Mouse (Mus musculus) lung, postnatal 10 days (tissue): Measurements from ENCODE around the gene Abl2.
"Not testable (repeated sequence)": the region's sequence is repeated elsewhere in the genome, so short reads cannot be mapped to it uniquely, and the experiment has no call there.

Experiments
- DNase-seq: peaks from one replicate; pipeline ENCODE4 v3.0.0; 2021

Gene Abl2

GRCm38 (mm10) chr1:156635148-156635547 is 76.6 kb downstream of the Abl2 start:
- DNase-seq, result no peak

- no peak for DNase-seq
Observed at GRCm38 (mm10) chr1:156639455-156639854, 80.9 kb downstream of the Abl2 start.

DNA sequence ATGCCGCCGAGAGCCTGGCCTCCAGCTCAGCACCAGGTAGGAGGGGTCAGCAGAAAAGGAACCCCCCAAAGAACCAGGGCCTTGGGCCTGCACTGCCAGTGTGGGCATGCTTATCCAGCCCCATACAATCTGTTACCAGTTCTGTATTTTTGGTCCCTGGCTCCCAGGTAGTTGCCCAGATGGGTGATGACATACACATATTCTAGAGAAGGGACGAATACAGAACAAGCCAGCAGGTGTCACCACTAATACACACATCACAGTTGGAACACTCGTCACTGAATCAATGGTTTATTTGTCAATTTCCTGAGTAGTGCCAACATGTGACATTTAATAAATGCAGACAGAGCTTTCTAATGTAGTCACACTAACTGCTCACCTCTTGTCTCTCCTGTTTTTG is 82.0 kb downstream of the Abl2 start:
- DNase-seq, result peak; percentile 23

DNA sequence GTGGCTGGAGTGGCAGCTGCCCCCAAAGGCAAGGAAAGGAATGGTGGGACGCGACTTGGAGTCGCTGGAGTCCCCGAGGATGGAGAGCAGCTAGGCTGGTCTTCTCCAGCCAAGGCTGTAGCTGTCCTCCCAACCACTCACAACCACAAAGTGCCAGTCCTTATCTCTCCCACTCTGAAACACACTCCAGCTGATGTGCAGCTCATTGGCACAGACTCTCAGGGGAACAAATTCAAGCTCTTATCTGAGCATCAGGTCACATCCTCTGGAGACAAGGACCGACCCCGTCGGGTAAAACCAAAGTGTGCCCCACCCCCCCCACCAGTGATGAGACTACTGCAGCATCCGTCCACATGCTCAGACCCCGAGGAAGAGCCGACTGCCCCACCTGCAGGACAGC is 83.2 kb downstream of the Abl2 start:
- DNase-seq, result no peak

DNA sequence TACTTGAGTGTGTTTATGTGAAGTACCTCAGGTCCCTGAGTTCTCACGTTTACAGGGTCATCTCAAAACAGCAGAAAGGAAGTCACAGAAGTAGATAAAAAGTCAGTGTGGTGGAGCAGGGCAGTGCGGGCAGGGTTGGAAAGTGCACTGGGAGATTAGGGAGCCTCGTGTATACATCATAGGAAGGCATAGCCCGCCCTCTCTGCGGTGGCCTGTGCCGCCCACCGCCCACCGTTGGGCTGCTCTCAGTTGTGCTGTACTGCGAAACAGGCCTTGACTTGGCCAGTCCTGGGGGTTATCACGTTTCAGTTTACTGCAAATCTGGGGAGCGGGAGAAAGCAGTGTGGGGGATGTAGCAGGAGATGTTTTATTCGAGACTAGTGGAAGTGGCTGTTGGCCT is 84.2 kb downstream of the Abl2 start:
- no peak for DNase-seq

GRCm38 (mm10) chr1:156644061-156644460 is 85.5 kb downstream of the Abl2 start:
- no peak for DNase-seq

GRCm38 (mm10) chr1:156644780-156645523 is 86.4 kb downstream of the Abl2 start:
- no peak for DNase-seq

DNA sequence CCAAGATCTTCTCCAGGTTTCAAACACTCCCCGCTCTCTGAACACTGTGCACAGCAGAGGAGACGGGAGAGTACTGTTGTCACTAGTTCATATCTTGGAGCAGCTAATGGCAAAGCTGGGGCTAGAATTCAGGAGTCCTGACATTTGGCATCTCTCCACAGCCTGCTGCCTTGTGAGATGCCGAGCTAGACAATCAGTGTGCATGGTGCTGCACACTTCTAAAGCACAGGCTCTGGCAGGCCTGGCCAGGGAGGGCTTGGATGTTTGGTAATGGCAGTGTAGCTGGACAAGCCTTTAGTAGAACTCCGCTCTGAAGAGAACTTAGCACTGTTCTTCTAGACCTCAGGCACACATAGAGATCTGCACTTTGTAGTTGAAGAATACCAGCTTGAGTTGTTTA is 87.4 kb downstream of the Abl2 start:
- DNase-seq, result no peak

DNA sequence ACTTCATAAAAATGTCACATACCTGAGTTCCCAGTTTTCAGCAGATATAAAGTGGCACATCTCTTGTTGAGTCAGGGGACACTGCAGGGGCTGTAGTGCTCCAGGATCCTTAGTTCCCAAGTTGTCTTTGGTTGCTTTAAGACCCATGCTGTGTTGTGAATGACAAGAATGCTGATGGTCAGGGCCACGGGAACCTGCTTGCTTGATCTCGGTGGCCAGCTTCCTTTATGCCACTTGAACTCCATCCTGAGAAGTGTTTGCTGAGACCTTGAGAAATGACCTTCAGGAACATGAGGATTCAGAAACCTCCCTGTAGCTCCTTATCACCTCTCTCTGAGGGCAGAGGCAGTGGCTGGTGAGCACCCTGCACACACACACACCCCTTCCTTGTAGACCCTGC is 90.1 kb downstream of the Abl2 start:
- no peak for DNase-seq

DNA sequence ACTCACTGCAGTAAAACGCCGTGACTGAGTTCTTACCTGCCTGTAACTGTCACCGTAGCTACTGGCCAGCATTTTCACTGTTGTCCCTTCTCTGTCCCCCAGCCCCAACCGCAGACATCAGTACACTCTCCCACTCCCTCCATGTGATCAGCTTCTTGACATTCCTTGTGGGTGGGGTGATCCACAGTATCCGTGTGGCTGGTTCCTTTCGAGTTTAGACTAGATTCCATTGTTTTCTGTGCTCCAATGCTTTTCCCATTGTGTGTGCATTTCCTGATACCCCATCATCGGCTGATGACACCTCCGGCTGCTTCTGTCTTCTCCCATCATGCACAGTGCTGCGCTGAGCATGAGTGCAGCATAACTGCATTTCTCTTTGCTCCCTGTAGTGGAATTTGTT is 92.0 kb downstream of the Abl2 start:
- DNase-seq, result peak; percentile 35

- DNase-seq, result no peak
Observed at GRCm38 (mm10) chr1:156652189-156652822, 93.7 kb downstream of the Abl2 start.

GRCm38 (mm10) chr1:156654735-156655530 is 96.3 kb downstream of the Abl2 start:
- peak; percentile 36 for DNase-seq

DNA sequence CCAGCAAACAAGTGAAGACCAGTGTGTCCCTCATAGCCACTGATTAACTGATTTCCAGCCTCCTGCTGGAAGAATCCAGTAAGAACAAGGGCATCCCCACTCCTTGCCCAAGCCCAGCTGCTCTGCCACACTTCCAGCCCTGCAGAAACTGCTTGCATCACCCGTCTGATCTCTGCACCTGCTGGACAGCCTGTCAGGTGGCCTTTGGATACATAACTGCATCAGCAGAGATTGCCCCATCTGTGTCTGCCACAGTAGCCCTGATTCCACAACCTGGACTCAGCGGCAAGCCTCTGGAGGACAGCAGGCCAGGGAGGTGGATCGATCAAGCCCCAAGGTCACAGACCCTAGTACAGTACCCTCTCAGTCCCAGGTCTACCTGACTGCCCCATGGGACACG is 98.9 kb downstream of the Abl2 start:
- DNase-seq, result no peak

DNA sequence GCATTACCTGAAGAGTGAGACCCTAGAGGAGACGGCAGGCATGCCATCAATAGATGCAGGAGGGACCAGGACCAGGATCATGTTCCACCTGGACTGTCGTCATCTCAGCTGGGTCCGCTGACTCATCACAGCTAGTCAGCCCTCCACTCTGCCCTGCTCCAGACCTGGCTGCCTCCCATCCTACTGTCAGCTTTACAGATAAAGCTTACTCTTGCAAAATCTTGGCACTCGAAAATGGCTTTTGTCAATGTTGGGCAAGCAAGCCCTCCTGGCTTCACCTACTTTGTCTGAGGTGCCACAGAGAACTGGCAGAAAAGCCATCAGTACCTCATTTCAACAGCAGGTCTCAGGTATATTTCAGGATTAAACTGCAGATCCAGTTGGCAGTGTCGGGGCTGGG is 100.1 kb downstream of the Abl2 start:
- no peak for DNase-seq

GRCm38 (mm10) chr1:156659906-156660659 is 101.5 kb downstream of the Abl2 start:
- DNase-seq, result no peak

GRCm38 (mm10) chr1:156660660-156661236 is 102.2 kb downstream of the Abl2 start:
- DNase-seq, result not testable (repeated sequence)

DNA sequence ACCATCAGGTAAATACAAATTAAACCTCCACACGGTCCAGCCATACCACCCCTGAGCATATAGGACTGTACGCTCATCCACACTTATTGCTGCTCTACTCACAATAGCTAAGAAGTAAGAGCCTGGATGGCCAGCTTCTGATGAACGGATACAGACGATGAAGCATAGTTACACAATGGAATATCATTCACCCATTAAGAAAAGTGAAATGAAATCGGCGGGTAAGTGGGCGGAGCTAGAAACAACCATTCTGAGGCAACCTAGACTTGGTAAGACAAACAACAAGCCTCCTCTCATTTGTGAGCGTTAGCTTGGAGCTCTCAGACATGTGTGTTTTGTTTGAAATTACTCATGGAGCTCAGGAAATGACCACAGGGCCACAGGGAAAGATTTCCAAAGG is 107.2 kb downstream of the Abl2 start:
- DNase-seq, result peak; percentile 43

GRCm38 (mm10) chr1:156667141-156667926 is 108.7 kb downstream of the Abl2 start:
- peak; percentile 60 for DNase-seq

- DNase-seq, result peak; percentile 59
Observed at GRCm38 (mm10) chr1:156668602-156669001, 110.0 kb downstream of the Abl2 start.

DNA sequence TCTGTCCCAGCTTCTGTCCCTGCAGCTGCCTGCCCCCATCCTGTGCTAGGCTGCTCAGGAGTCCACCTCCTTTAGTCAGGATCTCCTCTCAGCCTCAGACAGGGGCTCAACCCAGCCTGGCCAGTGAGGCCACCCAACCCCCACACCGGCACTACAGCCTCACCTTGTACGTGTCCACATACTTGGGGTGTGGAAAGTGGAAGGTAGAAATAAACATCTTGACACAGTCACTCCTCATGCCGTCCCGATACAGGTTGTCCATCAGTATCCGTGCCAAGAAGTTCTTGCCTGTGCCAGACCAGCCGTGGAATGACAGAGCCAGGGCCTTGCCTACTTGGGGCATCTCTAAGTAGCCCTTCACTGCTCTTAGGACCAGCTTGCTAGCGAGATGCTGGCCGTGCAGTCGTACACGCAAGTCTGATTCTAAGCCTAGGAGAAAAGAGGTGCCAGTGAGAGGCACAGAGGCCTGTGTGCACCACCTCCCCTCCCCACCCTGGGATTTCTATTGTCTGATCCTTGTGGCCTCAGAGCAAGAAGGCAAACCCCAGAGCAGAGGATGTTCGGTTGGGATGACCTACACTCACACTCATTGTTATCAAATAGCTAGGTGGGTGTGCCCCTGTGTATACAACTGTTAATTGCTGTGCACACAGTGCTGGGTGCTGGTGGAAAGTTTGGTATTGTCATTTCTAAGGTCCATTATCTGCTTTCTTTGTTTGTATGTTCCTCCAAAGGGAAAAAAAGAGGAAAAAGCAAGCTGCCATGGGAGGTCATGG is 110.8 kb downstream of the Abl2 start:
- peak; percentile 50 for DNase-seq

GRCm38 (mm10) chr1:156671921-156672320 is 113.3 kb downstream of the Abl2 start:
- DNase-seq, result no peak
